Mouse (Mus musculus) heart, postnatal 25 days (tissue): ENCODE data around the gene Gm21985. TPM values are rescaled to one million over a fixed set of nuclear protein-coding genes. Genes with fewer than 3 reads are reported as not detected.

ENCODE experiments used
- DNase-seq: peaks from one replicate; pipeline ENCODE4 v3.0.0; 2022; ENCODE audit warnings: low spot score
- intact Hi-C: fragments of 180-260 bp; cut with DNase I; formaldehyde crosslinking; loops from one replicate; pipeline ENCODE4 v1.15.1; 2025
- total RNA-seq, 2 experiments: library from RNA; stranded (reverse); gene quantifications; 2 replicates each; pipeline ENCODE4 v1.2.3; 2021

Gene Gm21985
- total RNA-seq = under 1 TPM; 0.55 to 0.59 TPM

GRCm38 (mm10) chr2:112266242-112266592, at the start of gene Gm21985:
TSS of gene Gm21985 (plus strand) at chr2:112266314.
- DNase-seq = peak; percentile 35
- intact Hi-C loops = loop anchor here (10.0 kb wide), 1 partner anchor 69 kb away; no protein-coding TSS in a partner anchor

GRCm38 (mm10) chr2:112217614-112218013, 48.5 kb upstream of the Gm21985 start:
- intact Hi-C loops = loop anchor here (2.0 kb wide), 1 partner anchor 21 kb away; no protein-coding TSS in a partner anchor
- no peak for DNase-seq

DNA sequence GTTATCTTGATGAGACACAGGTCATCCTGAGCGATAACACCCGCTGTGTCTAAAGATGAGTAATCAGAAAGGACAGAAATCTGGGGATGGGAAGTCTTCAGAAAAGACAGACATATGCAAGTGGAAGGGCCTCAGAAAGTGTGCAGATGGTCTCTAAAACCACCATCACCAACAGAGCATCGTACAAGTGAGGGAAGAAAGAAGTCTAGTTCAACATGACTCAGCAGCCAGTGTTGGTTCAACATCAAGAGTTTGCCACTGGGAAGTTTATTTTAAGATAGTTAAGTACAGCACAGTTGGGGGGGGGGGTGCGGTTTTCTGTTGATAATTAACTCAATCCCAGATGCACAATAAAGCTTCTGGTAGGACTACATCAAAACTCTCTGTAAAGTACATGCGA, 45.2 kb upstream of the Gm21985 start:
- intact Hi-C loops = no loop called here
- no peak for DNase-seq

DNA sequence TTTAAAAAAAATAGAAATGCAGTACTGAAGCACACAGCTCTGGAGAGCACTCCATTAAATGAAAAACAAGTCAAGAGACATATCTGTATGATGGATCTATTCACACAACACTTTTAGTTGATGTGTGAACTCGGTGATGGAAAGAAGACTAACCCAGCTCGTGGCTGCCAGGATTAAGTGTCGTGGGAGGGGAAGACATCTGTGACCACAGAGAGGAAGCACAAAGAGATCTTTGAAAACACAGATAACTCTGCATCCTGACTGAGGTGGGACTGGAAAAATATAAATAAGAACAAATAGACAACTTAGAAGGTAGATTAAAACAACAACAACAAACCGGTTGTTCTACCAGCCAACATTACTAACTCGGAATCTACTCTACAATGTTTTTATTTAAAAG, 43.5 kb upstream of the Gm21985 start:
- intact Hi-C loops = no loop called here
- DNase-seq = no peak

DNA sequence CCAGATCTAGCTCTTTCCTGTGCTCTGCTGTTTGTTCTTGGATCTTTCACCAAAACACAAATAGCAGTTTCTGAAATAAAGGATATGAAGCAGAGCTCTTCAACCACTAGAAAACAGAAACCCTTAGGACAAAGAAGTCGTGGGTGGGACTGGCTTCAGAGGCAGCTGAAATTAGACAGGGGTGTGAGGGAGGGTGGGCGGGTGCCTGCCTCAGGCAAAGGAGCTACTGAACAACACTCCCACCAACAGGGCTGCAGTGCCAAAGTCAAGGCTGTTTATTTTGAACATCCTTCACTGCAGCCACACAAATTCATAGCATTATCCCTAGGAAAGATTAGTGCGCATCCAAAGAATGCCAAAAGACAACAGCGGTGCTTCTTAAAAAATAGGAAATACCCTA, 41.8 kb upstream of the Gm21985 start:
- intact Hi-C loops = no loop called here
- DNase-seq = no peak

- no peak for DNase-seq
- intact Hi-C loops = no loop called here
Observed at GRCm38 (mm10) chr2:112232623-112233022, 33.5 kb upstream of the Gm21985 start.

DNA sequence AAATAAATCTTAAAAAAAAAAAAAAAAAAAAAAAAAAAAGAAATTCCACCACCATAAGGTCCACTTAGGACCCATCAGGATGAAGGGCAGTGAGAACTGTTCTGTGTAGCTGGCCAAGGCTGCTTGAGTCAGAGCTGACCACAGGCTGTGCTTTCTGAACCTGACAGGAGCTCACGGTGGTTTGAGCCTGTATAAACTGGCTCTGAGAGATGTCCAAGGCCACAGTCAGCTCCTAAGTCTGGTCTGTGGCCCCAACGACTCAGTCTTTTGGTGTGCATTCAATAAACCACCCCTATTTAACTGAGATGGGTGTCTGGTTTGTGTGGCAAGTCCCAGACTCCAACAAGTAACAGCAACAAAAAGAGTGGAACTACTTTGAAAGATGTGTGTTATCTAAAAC, 29.5 kb upstream of the Gm21985 start:
- DNase-seq = no peak
- intact Hi-C loops = no loop called here

DNA sequence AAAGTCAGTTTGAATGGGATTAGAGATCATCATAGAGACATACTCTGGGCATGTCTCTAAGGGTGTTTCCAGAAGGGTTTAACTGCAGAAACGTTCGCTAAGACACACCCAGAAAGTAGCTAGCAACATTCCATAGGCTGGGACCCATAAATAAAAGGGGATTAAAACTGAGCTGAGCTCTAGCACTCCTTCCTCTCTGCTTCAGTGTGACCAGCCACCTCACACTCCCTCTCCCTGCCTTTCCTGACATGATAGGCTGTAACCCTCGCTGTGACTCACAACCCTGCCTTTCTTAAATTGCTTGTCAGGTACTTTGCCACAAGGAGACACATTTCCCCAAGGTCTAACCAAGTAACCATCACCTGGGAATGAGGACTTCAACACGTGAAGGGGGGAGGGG, 28.1 kb upstream of the Gm21985 start:
- intact Hi-C loops = no loop called here
- no peak for DNase-seq

GRCm38 (mm10) chr2:112239212-112239934, 26.7 kb upstream of the Gm21985 start, which contains the start of gene Lpcat4:
TSS of gene Lpcat4 (plus strand) at chr2:112239468.
- intact Hi-C loops = loop anchor here (1.0 kb wide), 1 partner anchor 22 kb away; the partner anchor contains the start of gene Nop10
- DNase-seq = peak; percentile 78

DNA sequence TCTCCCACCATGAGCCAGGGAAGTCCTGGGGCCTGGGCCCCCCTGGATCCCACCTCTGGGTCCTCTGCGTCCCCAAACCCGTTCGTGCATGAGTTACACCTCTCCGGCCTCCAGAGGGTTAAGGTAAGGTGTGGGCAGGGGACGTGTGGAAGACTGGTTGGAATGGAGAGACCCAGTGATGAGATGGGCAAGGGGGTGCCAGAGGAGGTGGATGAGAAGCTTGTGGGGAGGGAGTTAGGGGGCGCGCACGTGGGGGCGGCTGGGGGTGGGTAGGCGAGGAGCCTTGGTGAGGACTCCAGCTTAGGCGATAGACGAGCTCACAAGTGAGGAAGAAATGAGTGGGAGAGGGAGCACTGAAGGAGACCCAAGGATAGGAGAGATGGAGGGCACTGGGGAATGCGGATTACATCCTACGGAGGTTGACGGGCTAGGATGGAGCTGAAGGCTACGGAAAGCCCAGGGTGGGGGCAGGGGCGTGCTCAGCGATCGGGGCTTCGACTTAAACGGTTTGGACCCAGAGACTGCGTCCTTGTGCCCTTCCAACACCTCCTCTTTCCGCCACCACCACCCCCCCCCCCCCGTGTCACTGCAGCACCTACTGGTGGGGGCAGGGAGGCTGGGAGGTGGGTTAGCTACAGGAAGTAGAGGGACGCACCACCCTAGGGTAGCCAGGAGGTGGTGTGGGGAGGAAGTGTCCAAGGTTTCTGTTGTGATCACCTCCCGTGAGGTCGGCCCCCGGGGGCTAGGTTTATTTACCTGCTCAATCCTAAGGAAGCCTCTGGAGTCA, 26.0 kb upstream of the Gm21985 start:
- no peak for DNase-seq
- intact Hi-C loops = loop anchor here (1.0 to 10.0 kb wide), 3 partner anchors 21 to 247 kb away; partner anchors contain the start of gene Nop10

GRCm38 (mm10) chr2:112241787-112242186, 24.3 kb upstream of the Gm21985 start:
- DNase-seq = no peak
- intact Hi-C loops = loop anchor here (5.0 to 10.0 kb wide), 2 partner anchors 103 to 246 kb away; no protein-coding TSS in a partner anchor

DNA sequence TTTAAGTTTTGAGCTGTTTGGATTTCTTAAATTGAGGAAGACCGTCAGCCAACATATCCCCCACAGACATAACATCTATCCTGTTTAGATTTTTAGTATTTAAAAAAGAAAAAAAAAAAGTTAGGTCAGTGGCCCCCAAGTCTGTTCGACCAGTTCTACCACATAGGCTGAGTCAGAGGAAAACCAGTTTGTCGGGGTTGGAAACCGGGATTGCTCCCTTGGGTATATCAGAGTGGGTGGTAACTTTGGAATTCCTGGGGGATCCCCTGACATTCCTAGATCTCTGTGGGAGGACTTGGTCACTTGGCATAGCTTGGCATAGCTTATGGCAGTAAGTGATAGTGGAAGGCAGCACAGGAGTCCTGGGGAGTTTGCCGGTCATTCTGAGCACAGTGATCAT, 20.8 kb upstream of the Gm21985 start:
- DNase-seq = no peak
- intact Hi-C loops = loop anchor here (10.0 kb wide), 1 partner anchor 99 kb away; no protein-coding TSS in a partner anchor

DNA sequence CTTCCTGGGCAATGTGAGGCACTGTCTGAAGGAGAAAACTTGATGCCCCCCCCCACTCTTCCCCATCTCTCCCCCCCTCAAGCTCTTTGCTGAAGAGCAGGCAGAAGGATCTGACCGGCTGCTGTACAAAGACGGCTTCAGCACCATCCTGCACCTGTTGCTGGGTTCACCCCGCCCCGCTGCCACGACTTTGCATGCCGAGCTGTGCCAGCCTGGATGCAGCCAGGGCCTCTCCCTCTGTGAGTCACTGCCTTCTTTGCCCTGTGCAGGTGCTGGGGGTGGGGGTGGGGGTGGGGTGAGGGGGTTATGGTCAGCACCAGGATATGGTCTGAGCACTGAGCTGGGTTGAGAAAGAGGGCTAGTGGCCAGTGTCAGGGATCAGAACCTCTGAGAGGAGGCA, 19.9 kb upstream of the Gm21985 start:
- intact Hi-C loops = loop anchor here (10.0 kb wide), 1 partner anchor 99 kb away; no protein-coding TSS in a partner anchor
- DNase-seq = no peak

DNA sequence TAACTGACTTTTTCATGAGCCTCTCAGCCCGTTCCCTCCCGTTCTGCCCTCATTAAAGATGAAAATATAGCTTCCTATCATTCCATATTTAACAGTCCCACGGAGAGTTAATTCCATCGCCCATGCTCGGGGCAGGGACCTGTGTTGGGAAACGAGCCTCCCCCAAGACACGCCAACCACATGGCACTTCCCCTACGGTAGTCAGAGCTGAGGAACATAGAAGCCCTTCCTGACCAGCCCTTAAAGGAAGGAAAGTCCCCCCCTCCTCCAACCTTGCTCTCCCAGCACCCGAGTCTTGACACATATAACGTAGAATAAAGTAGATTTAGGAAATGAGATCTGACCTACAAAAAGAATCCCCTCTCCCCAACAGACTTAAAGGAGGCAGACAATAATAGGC, 18.8 kb upstream of the Gm21985 start:
- intact Hi-C loops = loop anchor here (10.0 kb wide), 1 partner anchor 97 kb away; no protein-coding TSS in a partner anchor
- no peak for DNase-seq

GRCm38 (mm10) chr2:112249780-112250453, 16.2 kb upstream of the Gm21985 start:
- DNase-seq = no peak
- intact Hi-C loops = loop anchor here (10.0 kb wide), 1 partner anchor 95 kb away; no protein-coding TSS in a partner anchor

DNA sequence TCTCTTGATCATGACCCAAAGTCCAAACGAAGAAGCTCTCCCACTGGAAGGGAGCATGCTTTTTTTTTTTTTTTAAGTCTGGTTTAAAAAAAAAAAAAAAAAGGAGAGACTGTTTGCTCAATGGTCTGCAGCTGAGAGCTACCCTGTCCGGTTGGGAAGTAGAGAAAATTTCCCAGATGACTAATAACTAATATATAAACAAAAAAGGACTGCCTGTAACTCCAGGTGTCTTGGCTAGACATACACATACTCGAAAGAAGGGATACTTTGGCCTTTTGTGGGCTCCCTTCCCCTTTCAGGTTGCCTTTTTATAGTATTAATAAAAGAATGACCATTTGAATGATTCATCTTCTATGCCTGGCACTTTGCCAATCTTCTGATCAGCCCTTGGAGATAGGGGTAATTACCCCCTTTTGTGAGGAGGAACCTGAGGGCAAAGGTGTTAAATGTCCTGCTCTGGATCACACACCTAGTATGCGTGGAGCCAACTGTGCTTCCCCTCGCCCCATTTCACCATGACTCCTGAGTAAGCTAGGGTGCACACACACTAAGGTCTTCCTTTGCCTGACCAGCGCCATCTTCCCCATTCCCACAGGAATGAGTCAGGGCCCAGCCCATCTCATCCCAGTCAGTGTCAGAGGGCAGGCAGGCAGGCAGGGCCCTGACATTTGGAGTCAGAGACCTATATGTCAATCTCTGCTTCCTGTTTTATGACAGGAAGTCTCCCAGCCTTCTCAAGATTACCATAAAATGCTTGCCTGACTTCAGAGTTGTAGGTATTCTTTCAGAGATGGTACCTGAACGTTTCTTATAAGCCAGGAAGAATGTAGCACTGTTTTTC, 11.2 kb upstream of the Gm21985 start:
- intact Hi-C loops = no loop called here

GRCm38 (mm10) chr2:112259241-112259962, 6.7 kb upstream of the Gm21985 start, which contains the start of gene Nutm1:
TSS of gene Nutm1 (minus strand) at chr2:112259291.
- DNase-seq = no peak
- intact Hi-C loops = loop anchor here (2.0 kb wide), 1 partner anchor 61 kb away; no protein-coding TSS in a partner anchor

More for the DNA sequence above, 11.2 kb upstream of the Gm21985 start:
- no peak for DNase-seq
